In the genomic region with DNA sequence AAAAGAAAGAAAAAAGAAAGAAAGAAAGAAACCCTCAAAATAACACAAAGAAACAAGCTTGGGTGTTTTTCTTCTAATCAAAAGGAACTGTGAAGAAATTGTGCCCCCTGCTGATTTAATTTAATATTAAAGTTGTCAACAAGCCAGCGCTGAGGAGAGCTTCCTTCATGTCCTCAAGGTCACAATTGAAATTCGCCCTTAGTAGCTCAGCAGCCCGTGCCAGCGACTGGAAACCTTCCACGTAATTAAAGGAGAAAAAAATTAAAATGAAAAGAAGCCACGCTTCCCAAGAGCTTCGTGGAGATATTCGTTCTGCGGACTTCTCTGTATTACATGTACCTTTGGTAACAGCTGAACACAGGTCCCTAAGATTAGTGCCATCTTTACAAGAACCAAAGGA, we compare ENCODE assay signal across 8 mouse cellular contexts.
DNase-seq lines count a peak whose midpoint lies in the region; ATAC-seq lines count a peak whose summit lies in the region.

No protein-coding gene starts in this region.

- H3K4me1 ChIP-seq in heart, embryonic 11.5 days (ENCODE audit: control insufficient read depth, insufficient read depth, low read length) = no peaks in the 10 kb centered on the region
- H3K4me1 ChIP-seq in hindbrain, embryonic 10.5 days (replicated peaks) = peaks cover 5% of the 10 kb centered on the region; the same call in 1 of the 2 replicates

- no peak overlapping the region for H3K4me2 ChIP-seq in heart, embryonic 11.5 days

- ATAC-seq in heart, embryonic 11.5 days (replicated peaks; ENCODE audit: insufficient number of reproducible peaks, low FRiP score, low TSS enrichment) = no peak

- H3K36me3 ChIP-seq in heart, embryonic 11.5 days (ENCODE audit: control insufficient read depth, insufficient read depth, low read length) = no peaks in the 10 kb centered on the region
- no peaks in the 10 kb centered on the region for H3K36me3 ChIP-seq in hindbrain, embryonic 10.5 days

- H3K9ac ChIP-seq in heart, embryonic 11.5 days (ENCODE audit: low read depth, low read length) = no peak overlapping the region

- peak; percentile 16 to 54 for DNase-seq in heart, adult 18-20 months
- peak; percentile 14 for DNase-seq in right cerebral cortex, postnatal 4 days
- DNase-seq in right cerebral cortex, postnatal 36 days (ENCODE audit: low spot score in 2 of 2) = no peak
- DNase-seq in kidney, postnatal 10 days = peak; percentile 46
- DNase-seq in T-cell, adult 2 months (ENCODE audit: low spot score) = no peak
- no peak for DNase-seq in urinary bladder, postnatal 36 days (ENCODE audit: low spot score in 2 of 2)
- no peak for DNase-seq in hindbrain, embryonic 10.5 days (ENCODE audit: low spot score)

- no peaks in the 10 kb centered on the region for H3K9me3 ChIP-seq in heart, embryonic 11.5 days (replicated peaks; ENCODE audit: control insufficient read depth, low read length)
- no peaks in the 10 kb centered on the region for H3K9me3 ChIP-seq in hindbrain, embryonic 10.5 days

- no peak overlapping the region for H3K27ac ChIP-seq in heart, embryonic 11.5 days (ENCODE audit: low read depth, low read length)
- H3K27ac ChIP-seq in hindbrain, embryonic 10.5 days = no peak overlapping the region

- H3K4me3 ChIP-seq in heart, embryonic 11.5 days (ENCODE audit: low read depth, low read length) = no peak overlapping the region
- H3K4me3 ChIP-seq in hindbrain, embryonic 10.5 days = no peak overlapping the region

- 54% methylated on average over 9 of the region's 9 CpGs for WGBS in heart, embryonic 11.5 days (ENCODE audit: insufficient replicate concordance)
- WGBS in hindbrain, embryonic 10.5 days = 53% methylated on average over 9 of the region's 9 CpGs

- no peaks in the 10 kb centered on the region for H3K27me3 ChIP-seq in heart, embryonic 11.5 days (ENCODE audit: control insufficient read depth, insufficient read depth, low read length)
- H3K27me3 ChIP-seq in hindbrain, embryonic 10.5 days (ENCODE audit: insufficient read depth, poor library complexity, severe bottlenecking) = 0 out of 2 replicates have a peak, but pooled peaks cover 7% of the 10 kb centered on the region

Comparison
In these comparisons a context has a peak if more than half of its experiments do, and no peak if none do; other contexts are left out.
1. DNase-seq: peak in heart, adult 18-20 months (2 of 2), right cerebral cortex, postnatal 4 days (single experiment) and kidney, postnatal 10 days (single experiment); none in right cerebral cortex, postnatal 36 days (0 of 2), T-cell, adult 2 months (single experiment), urinary bladder, postnatal 36 days (0 of 2) and hindbrain, embryonic 10.5 days (single experiment).